Mouse (Mus musculus) cerebellum, adult 8-10 months (tissue): ENCODE results near the gene A2ml1.

Experiments used
- DNase-seq: peaks from one replicate; pipeline ENCODE4 v3.0.0; 2022

The A2ml1 gene

GRCm38 (mm10) chr6:128549463-128550452, 31.6 kb downstream of the A2ml1 start:
- no peak for DNase-seq

- DNase-seq, result no peak
These were observed 32.9 kb downstream of the A2ml1 start for GRCm38 (mm10) chr6:128548532-128548931.

- no peak for DNase-seq
These were observed 36.0 kb downstream of the A2ml1 start for GRCm38 (mm10) chr6:128545402-128545801.

GRCm38 (mm10) chr6:128543226-128543625, 38.2 kb downstream of the A2ml1 start:
- peak; percentile 1 for DNase-seq

GRCm38 (mm10) chr6:128535250-128535649, 46.2 kb downstream of the A2ml1 start:
- no peak for DNase-seq

GRCm38 (mm10) chr6:128533296-128533695, 48.1 kb downstream of the A2ml1 start:
- no peak for DNase-seq

GRCm38 (mm10) chr6:128532701-128533100, 48.7 kb downstream of the A2ml1 start:
- no peak for DNase-seq

GRCm38 (mm10) chr6:128528491-128528890, 52.9 kb downstream of the A2ml1 start:
- DNase-seq, result no peak

- no peak for DNase-seq
These were observed 54.3 kb downstream of the A2ml1 start for GRCm38 (mm10) chr6:128527110-128527509.

- DNase-seq, result no peak
These were observed 54.8 kb downstream of the A2ml1 start, which contains the start of gene Pzp for GRCm38 (mm10) chr6:128526601-128527000. Pzp (minus strand) TSS chr6:128526720.

- DNase-seq, result no peak
These were observed 55.6 kb downstream of the A2ml1 start for GRCm38 (mm10) chr6:128525801-128526200.

GRCm38 (mm10) chr6:128523360-128523759, 58.0 kb downstream of the A2ml1 start:
- DNase-seq, result no peak

GRCm38 (mm10) chr6:128519159-128519558, 62.2 kb downstream of the A2ml1 start:
- no peak for DNase-seq

- DNase-seq, result no peak
These were observed 75.7 kb downstream of the A2ml1 start for GRCm38 (mm10) chr6:128505676-128506236.

- DNase-seq, result no peak
These were observed 76.7 kb downstream of the A2ml1 start for GRCm38 (mm10) chr6:128504743-128505142.

GRCm38 (mm10) chr6:128495346-128495745, 86.1 kb downstream of the A2ml1 start:
- DNase-seq, result no peak

GRCm38 (mm10) chr6:128494646-128495331, 86.6 kb downstream of the A2ml1 start:
- no peak for DNase-seq

- no peak for DNase-seq
These were observed 89.5 kb downstream of the A2ml1 start for GRCm38 (mm10) chr6:128491916-128492315.

GRCm38 (mm10) chr6:128490141-128490540, 91.3 kb downstream of the A2ml1 start:
- DNase-seq, result no peak
